Mouse (Mus musculus) C2C12 (cell line): ENCODE results near the gene Htt.

Experiments
- CEBPB ChIP-seq: IDR thresholded peaks from one replicate; pipeline ENCODE4 v1.6.1; 2011; ENCODE audit warnings: low read depth, mild to moderate bottlenecking, control low read depth, moderate library complexity
- CTCF ChIP-seq: IDR thresholded peaks from one replicate; pipeline ENCODE4 v1.5.1; 2011; ENCODE audit not compliant: control insufficient read depth, insufficient read depth, insufficient read length
- FOSL1 ChIP-seq: IDR thresholded peaks from one replicate; pipeline ENCODE4 v1.8.0; 2011; ENCODE audit warnings: mild to moderate bottlenecking, low read length; ENCODE audit not compliant: poor library complexity, insufficient read depth, severe bottlenecking
- MAX ChIP-seq: IDR thresholded peaks from one replicate; pipeline ENCODE4 v1.6.1; 2011; ENCODE audit warnings: mild to moderate bottlenecking, control low read depth
- MYOD1 ChIP-seq: IDR thresholded peaks from one replicate; pipeline ENCODE4 v1.6.1; 2011; ENCODE audit warnings: low read depth; ENCODE audit not compliant: control insufficient read depth, insufficient read length
- MYOG ChIP-seq: IDR thresholded peaks from one replicate; pipeline ENCODE4 v1.6.1; 2011; ENCODE audit not compliant: control insufficient read depth, insufficient read length; ENCODE audit errors: extremely low read depth
- USF1 ChIP-seq: IDR thresholded peaks from one replicate; pipeline ENCODE4 v1.6.1; 2011; ENCODE audit warnings: low read depth, mild to moderate bottlenecking, control low read depth, moderate library complexity

GRCm38 (mm10) chr5:34907230-34907629 is 145.7 kb downstream of the Htt start:
- no peak for TF ChIP-seq CTCF
- no peak for TF ChIP-seq MAX
- TF ChIP-seq FOSL1: no peak
- no peak for TF ChIP-seq USF1
- TF ChIP-seq CEBPB: no peak
- no peak for TF ChIP-seq MYOD1
- no peak for TF ChIP-seq MYOG
